Mouse (Mus musculus): Measurements from ENCODE around the gene Nploc4. TPM values are rescaled to one million over a fixed set of nuclear protein-coding genes. Genes with fewer than 3 reads are reported as not detected.

Gene Nploc4
- polyA plus RNA-seq, 1 experiment from 2014 or later: 28.2 TPM

- Histone ChIP-seq H3K4me1 (replicated peaks; ENCODE audit: control insufficient read depth, insufficient read depth, low read length) (peaks cover 13% of the 10 kb centered on the region), H3K36me3 (ENCODE audit: control insufficient read depth, insufficient read depth, low read length) (peaks cover 34% of the 10 kb centered on the region), H3K27me3 (ENCODE audit: control insufficient read depth, insufficient read depth, low read depth, low read length) (no peaks in the 10 kb centered on the region), H3K4me3 (ENCODE audit: low read length) (no peak overlapping the region), H3K9ac (ENCODE audit: low read length) (no peak overlapping the region), H3K27ac (ENCODE audit: low read length) (no peak overlapping the region), H3K4me2 (ENCODE audit: low read depth, low read length) (no peak overlapping the region), H3K9me3 (ENCODE audit: control insufficient read depth, low read length) (no peaks in the 10 kb centered on the region)
- ATAC-seq (ENCODE audit: low read depth): no peak
- WGBS: 89% methylated on average over 17 of the region's 17 CpGs
Measured at GRCm38 (mm10) chr11:120376302-120377160, 61.0 kb downstream of the Nploc4 start.

GRCm38 (mm10) chr11:120375324-120375723 is 62.2 kb downstream of the Nploc4 start:
- Histone ChIP-seq H3K4me3 (ENCODE audit: low read length) (no peak overlapping the region), H3K27ac (ENCODE audit: low read length) (no peak overlapping the region), H3K36me3 (ENCODE audit: control insufficient read depth, insufficient read depth, low read length) (peaks cover 31% of the 10 kb centered on the region), H3K27me3 (ENCODE audit: control insufficient read depth, insufficient read depth, low read depth, low read length) (no peaks in the 10 kb centered on the region), H3K9ac (ENCODE audit: low read length) (no peak overlapping the region), H3K4me1 (replicated peaks; ENCODE audit: control insufficient read depth, insufficient read depth, low read length) (peaks cover 13% of the 10 kb centered on the region), H3K9me3 (ENCODE audit: control insufficient read depth, low read length) (no peaks in the 10 kb centered on the region), H3K4me2 (ENCODE audit: low read depth, low read length) (no peak overlapping the region)
- ATAC-seq (ENCODE audit: low read depth): no peak
- WGBS: 91% methylated on average over 10 of the region's 10 CpGs

GRCm38 (mm10) chr11:120373820-120374586 is 63.5 kb downstream of the Nploc4 start:
- H3K36me3 ChIP-seq (ENCODE audit: control insufficient read depth, insufficient read depth, low read length): peaks cover 33% of the 10 kb centered on the region
- no peak for ATAC-seq (ENCODE audit: low read depth)
- peaks cover 9% of the 10 kb centered on the region for H3K4me1 ChIP-seq (replicated peaks; ENCODE audit: control insufficient read depth, insufficient read depth, low read length)
- no peak overlapping the region for H3K9ac ChIP-seq (ENCODE audit: low read length)
- 87% methylated on average over 23 of the region's 23 CpGs for WGBS
- no peak overlapping the region for H3K4me2 ChIP-seq (ENCODE audit: low read depth, low read length)
- no peak overlapping the region for H3K4me3 ChIP-seq (ENCODE audit: low read length)
- H3K9me3 ChIP-seq (ENCODE audit: control insufficient read depth, low read length): no peaks in the 10 kb centered on the region
- no peaks in the 10 kb centered on the region for H3K27me3 ChIP-seq (ENCODE audit: control insufficient read depth, insufficient read depth, low read depth, low read length)
- H3K27ac ChIP-seq (ENCODE audit: low read length): no peak overlapping the region

GRCm38 (mm10) chr11:120373025-120373424 is 64.5 kb downstream of the Nploc4 start:
- Histone ChIP-seq H3K4me1 (replicated peaks; ENCODE audit: control insufficient read depth, insufficient read depth, low read length) (peaks cover 9% of the 10 kb centered on the region), H3K4me3 (ENCODE audit: low read length) (no peak overlapping the region), H3K4me2 (ENCODE audit: low read depth, low read length) (no peak overlapping the region), H3K9ac (ENCODE audit: low read length) (no peak overlapping the region), H3K9me3 (ENCODE audit: control insufficient read depth, low read length) (no peaks in the 10 kb centered on the region), H3K36me3 (ENCODE audit: control insufficient read depth, insufficient read depth, low read length) (peaks cover 33% of the 10 kb centered on the region), H3K27me3 (ENCODE audit: control insufficient read depth, insufficient read depth, low read depth, low read length) (no peaks in the 10 kb centered on the region), H3K27ac (ENCODE audit: low read length) (no peak overlapping the region)
- ATAC-seq (ENCODE audit: low read depth): no peak
- 65% methylated on average over 13 of the region's 13 CpGs for WGBS

GRCm38 (mm10) chr11:120369656-120370055 is 67.9 kb downstream of the Nploc4 start:
- Histone ChIP-seq H3K36me3 (ENCODE audit: control insufficient read depth, insufficient read depth, low read length) (peaks cover 19% of the 10 kb centered on the region), H3K9ac (ENCODE audit: low read length) (no peak overlapping the region), H3K27ac (ENCODE audit: low read length) (no peak overlapping the region), H3K27me3 (ENCODE audit: control insufficient read depth, insufficient read depth, low read depth, low read length) (no peaks in the 10 kb centered on the region), H3K4me1 (replicated peaks; ENCODE audit: control insufficient read depth, insufficient read depth, low read length) (no peaks in the 10 kb centered on the region; the same call in 1 of the 2 replicates), H3K9me3 (ENCODE audit: control insufficient read depth, low read length) (no peaks in the 10 kb centered on the region), H3K4me2 (ENCODE audit: low read depth, low read length) (no peak overlapping the region), H3K4me3 (ENCODE audit: low read length) (no peak overlapping the region)
- 30% methylated on average over 8 of the region's 8 CpGs for WGBS
- peak; percentile 75 for ATAC-seq (ENCODE audit: low read depth)

GRCm38 (mm10) chr11:120366443-120367027 is 71.0 kb downstream of the Nploc4 start:
- H3K27ac ChIP-seq (ENCODE audit: low read length): no peak overlapping the region
- H3K27me3 ChIP-seq (ENCODE audit: control insufficient read depth, insufficient read depth, low read depth, low read length): no peaks in the 10 kb centered on the region
- no peaks in the 10 kb centered on the region; the same call in 1 of the 2 replicates for H3K4me1 ChIP-seq (replicated peaks; ENCODE audit: control insufficient read depth, insufficient read depth, low read length)
- H3K4me3 ChIP-seq (ENCODE audit: low read length): no peak overlapping the region
- no peak overlapping the region for H3K9ac ChIP-seq (ENCODE audit: low read length)
- no peak for ATAC-seq (ENCODE audit: low read depth)
- H3K36me3 ChIP-seq (ENCODE audit: control insufficient read depth, insufficient read depth, low read length): 0 out of 2 replicates have a peak, but pooled peaks cover 4% of the 10 kb centered on the region
- no peak overlapping the region for H3K4me2 ChIP-seq (ENCODE audit: low read depth, low read length)
- H3K9me3 ChIP-seq (ENCODE audit: control insufficient read depth, low read length): no peaks in the 10 kb centered on the region
- 27% methylated on average over 7 of the region's 7 CpGs for WGBS

GRCm38 (mm10) chr11:120362891-120363290 is 74.6 kb downstream of the Nploc4 start:
- Histone ChIP-seq H3K4me3 (ENCODE audit: low read length) (no peak overlapping the region), H3K36me3 (ENCODE audit: control insufficient read depth, insufficient read depth, low read length) (no peaks in the 10 kb centered on the region), H3K9ac (ENCODE audit: low read length) (no peak overlapping the region), H3K4me2 (ENCODE audit: low read depth, low read length) (no peak overlapping the region), H3K9me3 (ENCODE audit: control insufficient read depth, low read length) (no peaks in the 10 kb centered on the region), H3K27me3 (ENCODE audit: control insufficient read depth, insufficient read depth, low read depth, low read length) (no peaks in the 10 kb centered on the region), H3K27ac (ENCODE audit: low read length) (no peak overlapping the region), H3K4me1 (replicated peaks; ENCODE audit: control insufficient read depth, insufficient read depth, low read length) (peaks cover 24% of the 10 kb centered on the region)
- 79% methylated on average over 6 of the region's 6 CpGs for WGBS
- no peak for ATAC-seq (ENCODE audit: low read depth)

DNA sequence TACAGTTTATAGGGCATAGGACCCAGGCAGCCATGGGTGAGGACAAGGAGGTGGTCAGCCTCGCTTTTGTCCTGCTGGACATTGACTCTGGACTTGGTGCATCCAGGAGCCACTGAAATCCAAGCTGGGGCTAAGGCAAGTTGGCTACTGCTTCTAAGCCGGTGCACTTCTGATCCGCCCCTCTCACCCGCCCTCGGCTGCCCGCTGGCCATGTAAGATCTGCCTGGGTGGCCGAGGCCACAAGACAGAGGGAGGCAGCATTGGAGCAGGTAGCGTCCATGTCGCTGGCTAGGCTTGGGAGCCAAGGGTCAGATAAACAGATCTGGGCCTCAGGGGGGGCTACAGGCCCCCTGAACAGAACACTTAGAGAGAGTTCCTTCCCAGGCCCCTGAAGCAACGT is 76.2 kb downstream of the Nploc4 start, which contains the start of gene Fscn2:
Fscn2 (plus strand) TSS at position 240 of the 400 bp plus-strand sequence.
- H3K4me1 ChIP-seq (replicated peaks; ENCODE audit: control insufficient read depth, insufficient read depth, low read length): peaks cover 33% of the 10 kb centered on the region
- no peak within 1 kb of the TSS for H3K9ac ChIP-seq (ENCODE audit: low read length)
- H3K4me2 ChIP-seq (ENCODE audit: low read depth, low read length): no peak within 1 kb of the TSS
- no peak within 1 kb of the TSS for H3K4me3 ChIP-seq (ENCODE audit: low read length)
- H3K9me3 ChIP-seq (ENCODE audit: control insufficient read depth, low read length): no peaks in the 10 kb centered on the region
- no peaks in the 10 kb centered on the region for H3K27me3 ChIP-seq (ENCODE audit: control insufficient read depth, insufficient read depth, low read depth, low read length)
- ATAC-seq (ENCODE audit: low read depth): no peak
- 57% methylated on average over 10 of the region's 10 CpGs for WGBS
- no peaks in the 10 kb centered on the region for H3K36me3 ChIP-seq (ENCODE audit: control insufficient read depth, insufficient read depth, low read length)
- no peak within 1 kb of the TSS for H3K27ac ChIP-seq (ENCODE audit: low read length)

DNA sequence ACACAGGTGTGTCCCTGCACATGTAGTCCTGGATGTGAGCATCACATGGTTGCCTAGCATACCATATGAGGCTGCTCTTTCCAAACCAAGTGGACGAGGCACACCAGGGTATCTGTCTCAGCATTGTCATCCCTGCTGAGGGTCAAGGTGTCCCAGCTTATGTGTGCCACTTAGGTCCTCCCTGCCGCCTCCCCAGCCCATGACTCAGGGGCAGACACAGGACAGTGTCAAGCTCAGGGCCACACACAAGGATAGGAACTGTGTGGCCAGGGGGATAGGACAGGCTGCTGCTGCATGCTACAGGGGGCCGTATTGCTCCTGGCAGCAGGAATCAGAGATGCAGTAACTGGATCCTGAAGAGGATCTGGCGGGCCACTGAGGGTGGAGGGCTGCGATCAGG is 76.8 kb downstream of the Nploc4 start:
- no peak overlapping the region for H3K4me3 ChIP-seq (ENCODE audit: low read length)
- no peak overlapping the region for H3K9ac ChIP-seq (ENCODE audit: low read length)
- no peak overlapping the region for H3K4me2 ChIP-seq (ENCODE audit: low read depth, low read length)
- H3K9me3 ChIP-seq (ENCODE audit: control insufficient read depth, low read length): no peaks in the 10 kb centered on the region
- no peaks in the 10 kb centered on the region for H3K27me3 ChIP-seq (ENCODE audit: control insufficient read depth, insufficient read depth, low read depth, low read length)
- ATAC-seq (ENCODE audit: low read depth): no peak
- 89% methylated on average over 5 of the region's 5 CpGs for WGBS
- no peaks in the 10 kb centered on the region for H3K36me3 ChIP-seq (ENCODE audit: control insufficient read depth, insufficient read depth, low read length)
- H3K27ac ChIP-seq (ENCODE audit: low read length): no peak overlapping the region
- peaks cover 36% of the 10 kb centered on the region for H3K4me1 ChIP-seq (replicated peaks; ENCODE audit: control insufficient read depth, insufficient read depth, low read length)

All from lung, embryonic 16.5 days (tissue).